Mouse (Mus musculus) bone marrow, adult 2 months (tissue): ENCODE measurements around the gene Usp2.

ENCODE experiments used
- CTCF ChIP-seq: fragments of 200-500 bp; IDR thresholded peaks from 2 replicates; pipeline ENCODE4 v1.5.1; 2011; ENCODE audit warnings: low read length, control low read depth; ENCODE audit not compliant: control insufficient read depth, insufficient read depth
- POLR2A ChIP-seq: fragments of 200-500 bp; IDR thresholded peaks from 2 replicates; pipeline ENCODE4 v1.6.1; 2011; ENCODE audit warnings: low read depth, mild to moderate bottlenecking, control low read depth, low read length, borderline replicate concordance; ENCODE audit not compliant: control insufficient read depth

DNA sequence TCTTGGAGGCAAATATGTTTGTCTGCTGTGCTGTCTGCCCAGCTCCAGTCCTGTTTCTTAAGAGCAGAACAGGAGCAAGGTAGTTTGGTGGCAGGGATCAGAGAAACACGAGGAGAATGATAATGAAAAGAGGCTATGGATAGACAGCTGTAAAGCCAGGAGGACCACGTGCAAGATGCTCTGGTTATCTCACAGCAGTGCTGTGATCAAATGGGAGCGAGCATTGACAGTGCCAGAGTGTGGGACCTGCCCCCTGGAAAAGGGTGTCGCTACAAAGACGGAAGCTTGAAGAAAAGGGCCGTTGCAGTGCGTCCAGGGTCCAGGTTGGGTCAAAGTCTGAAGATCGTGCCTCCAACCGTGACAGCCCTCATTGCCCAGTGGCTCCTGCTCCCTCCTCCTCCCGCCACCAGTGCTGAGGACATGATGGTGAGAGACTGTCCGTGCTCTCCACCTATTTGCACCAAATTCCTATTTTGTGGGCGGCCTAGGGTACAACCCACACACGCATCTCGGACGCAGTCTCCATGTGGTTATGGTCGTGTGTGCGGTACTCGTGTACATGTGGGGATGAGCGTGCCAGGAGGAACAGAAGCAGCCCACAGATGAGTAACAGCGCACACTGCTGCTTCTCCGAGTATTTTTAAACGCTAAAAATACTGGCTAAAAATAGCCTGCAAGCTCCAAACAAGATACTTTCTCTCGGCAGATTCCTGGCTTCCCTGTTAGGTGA is 16.7 kb downstream of the Usp2 start:
- TF ChIP-seq POLR2A, result no peak
- no peak for TF ChIP-seq CTCF
